Mouse (Mus musculus) myocyte (in vitro differentiated cells): ENCODE results near the gene Tmpo.

Source experiments
- CEBPB ChIP-seq: IDR thresholded peaks from 2 replicates; pipeline ENCODE4 v1.6.1; 2011; ENCODE audit warnings: mild to moderate bottlenecking, moderate library complexity; ENCODE audit not compliant: poor library complexity, insufficient read depth, severe bottlenecking
- E2F4 ChIP-seq: IDR thresholded peaks from one replicate; pipeline ENCODE4 v1.6.1; 2011; ENCODE audit warnings: mild to moderate bottlenecking, control low read depth, moderate library complexity; ENCODE audit not compliant: insufficient read depth
- MAX ChIP-seq: IDR thresholded peaks from one replicate; pipeline ENCODE4 v1.6.1; 2011; ENCODE audit warnings: low read depth, mild to moderate bottlenecking, control low read depth
- MYOD1 ChIP-seq, 3 experiments: IDR thresholded peaks; one replicate each; pipeline ENCODE4 v1.6.1; 2011; ENCODE audit warnings: control low read depth in 2 of 3, low read depth in 2 of 3, mild to moderate bottlenecking in 2 of 3, moderate library complexity in 1 of 3; ENCODE audit not compliant: insufficient read length in 2 of 3, control insufficient read depth in 1 of 3
- MYOG ChIP-seq, 3 experiments: IDR thresholded peaks; one replicate each; pipeline ENCODE4 v1.6.1; 2011; ENCODE audit warnings: control low read depth in 2 of 3, low read depth in 2 of 3, mild to moderate bottlenecking in 2 of 3; ENCODE audit not compliant: insufficient read length in 2 of 3, control insufficient read depth in 1 of 3, insufficient read depth in 1 of 3
- POLR2A ChIP-seq: IDR thresholded peaks from one replicate; pipeline ENCODE4 v1.6.1; 2011; ENCODE audit warnings: low read depth, mild to moderate bottlenecking, control low read depth, moderate library complexity; ENCODE audit not compliant: insufficient read length
- POLR2AphosphoS2 ChIP-seq: IDR thresholded peaks from one replicate; pipeline ENCODE4 v1.6.1; 2011; ENCODE audit warnings: low read depth, control low read depth; ENCODE audit not compliant: insufficient read length
- TCF3 ChIP-seq: IDR thresholded peaks from one replicate; pipeline ENCODE4 v1.6.1; 2011; ENCODE audit warnings: low read depth, control low read depth; ENCODE audit not compliant: insufficient read length
- USF1 ChIP-seq: IDR thresholded peaks from one replicate; pipeline ENCODE4 v1.6.1; 2011; ENCODE audit warnings: low read depth, mild to moderate bottlenecking, control low read depth, moderate library complexity

- TF ChIP-seq MYOD1 (IDR thresholded peaks at IDR 0.05; ENCODE audit: control insufficient read depth in 1 of 3, insufficient read length in 2 of 3, low read depth in 2 of 3) (no peak), POLR2AphosphoS2 (no peak), POLR2A (no peak), CEBPB (no peak), MYOG (IDR thresholded peaks at IDR 0.05; ENCODE audit: control insufficient read depth in 1 of 3, insufficient read depth in 1 of 3, insufficient read length in 2 of 3, low read depth in 2 of 3) (no peak), USF1 (no peak), MAX (no peak), E2F4 (no peak), TCF3 (no peak)
Measured at GRCm38 (mm10) chr10:91122646-91123045, 58.5 kb downstream of the Tmpo start.
